Mouse (Mus musculus): Measurements from ENCODE around the gene Ankrd52. TPM values are rescaled to one million over a fixed set of nuclear protein-coding genes. Genes with fewer than 3 reads are reported as not detected.

Ankrd52 gene
- total RNA-seq, 1 experiment from 2014 or later, result 8.9 TPM

DNA sequence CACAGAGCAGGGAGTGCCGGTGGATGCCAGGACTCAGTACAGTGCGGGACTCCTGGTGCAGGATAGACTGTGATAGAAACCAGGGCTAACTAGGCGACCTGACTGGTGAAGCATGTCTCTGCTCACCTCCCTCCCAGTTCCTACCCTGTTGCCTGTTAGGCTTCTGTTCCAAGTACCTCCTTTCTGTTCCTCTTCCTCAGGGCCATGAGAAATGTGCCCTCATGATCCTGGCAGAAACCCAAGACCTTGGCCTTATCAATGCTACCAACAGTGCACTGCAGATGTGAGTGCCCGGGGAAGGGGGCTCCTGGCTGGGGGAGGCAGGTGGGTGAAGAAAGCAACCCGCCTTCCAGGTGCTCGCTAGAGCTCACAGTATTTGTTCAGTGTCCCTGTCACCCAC lies 12.7 kb downstream of the Ankrd52 start:
- no peak for ATAC-seq (replicated peaks in 1 of 2; ENCODE audit: insufficient read depth in 1 of 2, low FRiP score in 2 of 2, low TSS enrichment in 1 of 2, low read depth in 1 of 2, poor library complexity in 2 of 2, severe bottlenecking in 2 of 2)

DNA sequence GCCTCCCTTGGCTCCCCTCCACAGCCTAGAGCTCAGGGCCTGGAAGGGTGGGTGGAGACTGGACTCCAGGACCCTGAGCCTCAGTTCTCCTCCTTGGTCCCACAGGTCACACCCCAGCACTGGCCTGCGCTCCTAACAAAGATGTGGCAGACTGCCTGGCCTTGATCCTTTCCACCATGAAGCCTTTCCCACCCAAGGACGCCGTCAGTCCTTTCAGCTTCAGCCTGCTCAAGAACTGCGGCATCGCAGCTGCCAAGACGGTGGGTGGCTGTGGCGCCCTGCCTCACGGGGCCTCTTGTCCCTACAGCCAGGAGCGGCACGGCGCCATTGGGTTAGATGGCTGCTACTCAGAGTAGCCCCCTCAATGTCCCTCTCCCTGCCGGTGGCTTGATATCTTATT lies 13.5 kb downstream of the Ankrd52 start:
- ATAC-seq (replicated peaks in 1 of 2; ENCODE audit: insufficient read depth in 1 of 2, low FRiP score in 2 of 2, low TSS enrichment in 1 of 2, low read depth in 1 of 2, poor library complexity in 2 of 2, severe bottlenecking in 2 of 2), result no peak

DNA sequence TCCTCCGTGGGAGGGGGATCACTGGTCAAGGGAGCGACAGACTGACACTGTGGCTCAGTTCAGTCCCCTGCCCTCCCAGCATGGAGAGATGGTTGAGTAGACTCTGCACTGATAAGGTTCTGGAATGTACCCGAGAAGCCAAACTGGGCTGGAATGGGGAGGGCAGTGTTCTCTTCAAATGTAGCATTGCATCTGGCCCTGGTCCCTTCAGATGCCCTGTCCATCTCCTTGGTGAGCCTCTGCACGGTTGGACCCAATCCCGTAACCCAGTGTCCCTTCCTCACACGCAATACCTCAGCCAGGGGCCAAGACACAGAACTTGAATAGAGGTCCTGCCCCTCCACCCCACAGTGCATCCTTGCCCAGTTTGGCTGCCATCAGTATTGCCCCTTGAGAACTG lies 14.9 kb downstream of the Ankrd52 start:
- no peak for ATAC-seq (replicated peaks in 1 of 2; ENCODE audit: insufficient read depth in 1 of 2, low FRiP score in 2 of 2, low TSS enrichment in 1 of 2, low read depth in 1 of 2, poor library complexity in 2 of 2, severe bottlenecking in 2 of 2)

DNA sequence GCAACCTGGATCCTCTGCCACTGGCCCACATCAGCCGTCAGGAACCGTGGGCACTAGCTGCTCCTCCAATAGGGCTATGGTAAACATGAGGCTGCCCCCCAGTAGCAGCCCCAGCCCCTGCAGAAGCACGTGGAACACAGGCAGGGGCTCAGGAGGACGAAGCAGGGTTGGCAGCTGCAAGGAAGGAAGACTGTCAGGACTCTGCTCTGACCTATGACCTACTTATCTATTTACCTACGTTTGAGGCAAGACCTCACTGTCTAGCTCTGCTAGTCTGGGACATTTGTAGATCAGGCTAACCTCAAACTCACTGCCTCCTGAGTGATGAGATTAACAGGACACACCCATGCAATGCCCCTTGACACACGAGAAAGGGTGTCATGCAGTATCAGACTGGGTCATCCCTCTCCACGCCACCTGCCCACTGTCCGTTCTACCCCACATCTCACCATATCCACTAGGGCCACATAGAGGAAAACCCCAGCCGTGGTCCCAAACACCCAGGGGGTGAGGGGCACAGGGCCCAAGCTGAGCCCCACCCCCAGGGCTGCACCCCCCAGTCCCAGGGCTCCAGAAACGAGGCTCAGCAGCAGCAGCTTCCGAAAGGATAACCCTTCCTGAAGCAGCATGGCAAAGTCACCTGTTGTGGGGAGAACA lies 19.2 kb downstream of the Ankrd52 start:
- no peak for ATAC-seq (replicated peaks in 1 of 2; ENCODE audit: insufficient read depth in 1 of 2, low FRiP score in 2 of 2, low TSS enrichment in 1 of 2, low read depth in 1 of 2, poor library complexity in 2 of 2, severe bottlenecking in 2 of 2)

DNA sequence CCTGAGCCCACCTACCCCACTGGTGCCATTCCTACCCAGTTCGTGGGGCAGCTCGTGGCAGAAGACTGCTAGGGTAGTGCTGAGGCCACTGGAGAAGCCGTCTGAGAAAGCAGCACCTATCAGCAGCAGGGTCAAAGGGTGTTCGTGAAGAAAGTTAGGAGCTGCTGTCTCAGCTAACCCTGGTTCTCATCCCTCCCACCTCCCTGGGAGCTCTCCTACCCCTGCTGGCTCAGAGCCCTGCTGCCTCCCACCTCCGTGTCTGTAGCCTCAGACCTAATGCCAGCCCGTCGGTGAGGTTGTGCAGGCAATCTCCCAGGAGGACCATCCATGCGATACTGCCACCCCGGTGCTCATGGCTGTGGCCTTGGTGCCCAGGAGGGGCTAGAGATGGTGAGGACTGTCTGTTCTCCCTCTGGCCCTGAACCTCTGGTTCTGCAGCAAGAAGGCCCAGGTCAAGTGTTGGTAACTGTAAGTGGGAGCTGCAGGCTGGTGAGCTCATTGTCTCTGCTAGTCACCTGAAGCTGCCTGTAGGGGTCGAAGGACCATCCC lies 19.9 kb downstream of the Ankrd52 start:
- no peak for ATAC-seq (replicated peaks in 1 of 2; ENCODE audit: insufficient read depth in 1 of 2, low FRiP score in 2 of 2, low TSS enrichment in 1 of 2, low read depth in 1 of 2, poor library complexity in 2 of 2, severe bottlenecking in 2 of 2)

DNA sequence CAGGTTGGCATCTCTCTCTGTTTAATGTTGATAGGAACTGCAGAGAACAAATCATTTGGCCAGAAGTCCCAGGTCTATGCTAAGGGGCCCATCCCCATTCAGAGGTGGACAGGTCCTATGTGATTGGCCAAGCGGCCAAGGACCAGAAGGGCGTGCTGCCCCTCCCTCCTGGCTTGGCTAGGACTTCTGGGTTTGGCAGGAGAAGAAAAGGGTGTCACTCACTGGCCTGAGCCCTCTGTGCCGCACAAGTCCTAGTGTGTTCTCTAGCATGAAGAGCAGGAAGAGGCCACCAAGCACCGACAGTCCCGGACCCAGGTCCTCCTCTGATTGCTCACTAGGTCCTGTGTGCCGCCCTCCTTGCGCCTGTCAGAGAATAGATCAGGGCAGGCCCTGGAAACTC lies 20.6 kb downstream of the Ankrd52 start:
- ATAC-seq (replicated peaks in 1 of 2; ENCODE audit: insufficient read depth in 1 of 2, low FRiP score in 2 of 2, low TSS enrichment in 1 of 2, low read depth in 1 of 2, poor library complexity in 2 of 2, severe bottlenecking in 2 of 2), result no peak

DNA sequence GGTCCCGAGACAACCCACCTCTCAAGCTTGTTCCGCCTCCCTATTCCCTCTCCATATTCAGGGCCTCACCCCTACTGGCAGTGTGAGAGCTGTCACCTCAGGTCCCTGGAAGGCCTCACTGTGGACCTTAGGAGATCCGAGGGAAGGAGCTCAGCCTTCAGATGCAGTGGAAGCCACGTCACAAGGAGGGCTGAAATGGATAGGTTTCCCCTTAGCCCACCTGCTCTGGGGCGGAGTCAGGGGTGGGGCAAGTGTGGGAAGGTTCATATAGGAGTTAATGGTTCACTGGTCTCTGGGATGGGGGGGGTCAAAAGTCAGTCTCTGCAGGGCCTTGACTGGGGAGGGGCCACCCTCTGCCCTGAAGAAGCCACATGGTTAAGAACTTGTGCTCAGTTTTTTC lies 23.4 kb downstream of the Ankrd52 start:
- no peak for ATAC-seq (replicated peaks in 1 of 2; ENCODE audit: insufficient read depth in 1 of 2, low FRiP score in 2 of 2, low TSS enrichment in 1 of 2, low read depth in 1 of 2, poor library complexity in 2 of 2, severe bottlenecking in 2 of 2)

DNA sequence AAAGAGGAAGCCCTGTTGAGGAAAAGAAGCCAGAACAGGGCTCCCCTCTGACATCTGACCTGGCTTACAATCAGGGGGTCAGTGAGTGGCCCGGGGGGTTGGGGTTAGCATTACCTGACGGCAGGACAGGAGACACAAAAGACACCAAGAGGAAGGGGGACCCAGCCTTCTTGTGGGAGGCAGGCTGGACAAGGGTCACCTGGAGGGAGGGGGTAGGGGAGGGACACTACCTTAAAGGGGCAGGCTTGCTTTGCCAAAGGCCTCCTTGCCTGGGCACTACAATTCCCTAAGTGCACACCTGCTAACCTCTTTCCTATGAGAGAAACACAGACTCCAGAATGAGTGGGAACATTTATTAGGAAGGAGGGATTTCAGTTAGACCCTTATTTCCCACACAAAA lies 24.1 kb downstream of the Ankrd52 start, which contains the start of gene Slc39a5:
Gene Slc39a5 (minus strand): TSS at position 174 of the 400 bp plus-strand sequence.
- no peak for ATAC-seq (replicated peaks in 1 of 2; ENCODE audit: insufficient read depth in 1 of 2, low FRiP score in 2 of 2, low TSS enrichment in 1 of 2, low read depth in 1 of 2, poor library complexity in 2 of 2, severe bottlenecking in 2 of 2)

DNA sequence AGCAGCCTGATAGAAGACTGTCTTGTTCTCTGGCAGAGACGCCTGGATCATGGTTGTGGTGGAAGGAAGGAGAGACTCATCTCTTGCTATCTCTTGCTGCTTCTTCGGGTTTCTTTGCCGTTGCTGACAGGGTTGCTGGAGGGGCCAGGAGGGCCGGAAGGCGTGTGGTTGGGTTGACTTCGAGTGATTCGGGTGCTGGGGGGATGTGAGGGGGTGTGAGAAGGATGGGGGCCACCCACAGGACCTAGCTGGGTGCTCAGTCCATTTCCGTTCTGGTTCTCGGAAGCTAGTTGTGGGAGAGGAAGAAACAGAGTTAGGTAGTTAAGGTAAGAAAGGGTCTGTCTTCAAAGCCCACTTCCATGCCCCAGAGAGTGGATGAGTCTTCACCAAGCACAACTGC lies 24.7 kb downstream of the Ankrd52 start:
- no peak for ATAC-seq (replicated peaks in 1 of 2; ENCODE audit: insufficient read depth in 1 of 2, low FRiP score in 2 of 2, low TSS enrichment in 1 of 2, low read depth in 1 of 2, poor library complexity in 2 of 2, severe bottlenecking in 2 of 2)

DNA sequence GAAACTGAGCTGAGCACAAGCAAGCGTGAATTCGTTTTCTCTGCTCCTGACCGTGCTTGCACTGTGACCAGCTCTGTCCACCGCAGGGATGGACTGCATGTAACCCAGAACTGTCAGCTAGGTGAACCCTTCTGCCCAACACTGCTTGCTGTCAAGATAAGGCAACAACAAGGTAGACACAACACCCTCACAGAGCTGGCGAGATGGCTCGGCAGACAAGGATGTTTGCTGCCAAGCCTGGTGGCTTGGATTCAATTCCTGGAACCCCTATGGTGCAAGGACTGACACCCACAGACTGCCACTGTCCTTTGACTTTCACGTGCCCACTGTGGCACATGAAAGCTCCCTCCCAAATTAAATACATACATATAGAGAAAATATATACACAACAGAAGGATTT lies 27.0 kb downstream of the Ankrd52 start:
- ATAC-seq (replicated peaks in 1 of 2; ENCODE audit: insufficient read depth in 1 of 2, low FRiP score in 2 of 2, low TSS enrichment in 1 of 2, low read depth in 1 of 2, poor library complexity in 2 of 2, severe bottlenecking in 2 of 2), result no peak

DNA sequence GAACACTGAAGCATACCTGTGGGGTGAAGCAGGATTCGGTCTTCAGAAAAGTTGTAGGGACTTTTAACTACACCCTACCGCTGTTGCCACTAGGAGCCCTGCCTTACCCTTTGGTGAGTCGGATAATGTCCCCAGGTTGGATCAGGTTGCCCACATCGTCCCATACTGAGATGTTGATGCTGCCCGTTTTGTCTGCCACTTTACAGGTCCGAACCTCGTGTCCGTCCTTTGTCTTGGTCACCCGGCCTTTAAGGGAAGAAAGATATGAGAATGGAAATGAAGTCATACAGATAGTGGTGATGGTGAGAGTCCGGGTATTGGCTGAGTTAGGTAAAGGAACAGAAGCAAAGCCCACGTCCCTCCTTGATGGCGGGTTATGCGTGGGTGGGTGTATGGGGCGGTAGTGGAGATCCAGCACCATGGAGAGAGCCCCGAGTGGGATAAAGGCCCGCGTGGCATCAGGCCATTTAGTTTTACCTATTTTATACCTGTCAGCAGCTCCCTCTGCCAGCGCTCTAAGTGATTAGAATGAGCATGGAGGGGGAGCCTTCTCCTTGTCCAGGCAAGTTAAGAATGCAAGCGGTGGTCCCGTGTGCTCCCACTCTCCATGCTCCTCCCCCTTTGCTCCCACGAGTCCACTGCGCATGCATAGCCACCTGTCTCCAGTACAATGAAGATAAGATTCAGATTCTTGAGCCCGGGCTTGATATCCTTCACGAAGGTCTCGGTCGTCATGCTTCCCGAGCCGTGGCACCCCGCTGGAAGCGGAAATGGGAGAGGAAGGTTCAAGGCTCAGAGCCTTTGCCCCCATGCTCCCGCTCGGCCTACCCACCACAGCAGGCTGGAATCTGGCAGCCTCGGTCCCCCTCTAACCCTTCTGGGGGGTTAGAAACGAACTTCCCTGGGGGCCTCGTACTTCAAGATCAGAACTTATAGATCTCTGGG lies 31.9 kb downstream of the Ankrd52 start:
- ATAC-seq (replicated peaks in 1 of 2; ENCODE audit: insufficient read depth in 1 of 2, low FRiP score in 2 of 2, low TSS enrichment in 1 of 2, low read depth in 1 of 2, poor library complexity in 2 of 2, severe bottlenecking in 2 of 2), result no peak

DNA sequence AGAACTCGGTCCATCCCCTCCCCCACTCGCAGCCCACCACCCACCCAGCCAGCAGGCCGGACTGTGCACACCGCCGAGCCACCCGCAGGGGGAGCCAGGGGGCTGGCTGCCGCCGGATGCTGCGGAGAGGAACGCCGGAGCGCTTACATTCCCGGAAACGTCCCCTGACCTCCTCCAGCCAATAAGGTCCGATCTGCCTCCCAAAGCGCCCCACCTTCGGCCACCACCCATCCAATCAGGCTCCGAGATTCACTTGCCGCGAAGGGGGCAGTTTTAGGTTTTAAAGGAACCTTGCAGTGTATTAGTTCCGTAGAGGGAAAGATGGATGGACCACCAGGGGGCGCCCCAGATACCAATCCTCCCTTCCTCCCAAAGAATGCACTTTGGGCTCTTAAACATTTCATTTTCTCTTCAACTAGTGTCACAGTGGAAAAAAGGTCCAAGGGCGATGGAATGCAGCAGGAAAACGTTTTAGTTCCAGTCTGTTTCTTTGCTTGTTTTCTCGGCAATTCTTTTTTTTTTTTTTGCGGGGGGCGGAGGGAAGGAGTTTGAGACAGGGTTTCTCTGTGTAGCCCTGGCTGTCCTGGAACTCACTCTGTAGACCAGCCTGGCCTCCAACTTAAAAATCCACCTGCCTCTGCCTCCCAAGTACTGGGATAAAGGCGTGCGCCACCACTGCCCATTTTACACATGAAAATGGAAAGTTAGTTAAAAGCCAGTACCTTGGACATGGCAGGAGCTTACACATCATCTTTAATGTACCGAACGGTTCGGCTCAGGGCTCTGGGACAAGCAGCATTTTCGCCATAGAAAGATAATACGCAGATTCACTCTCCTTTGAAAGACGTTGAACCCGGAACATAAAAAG lies 33.0 kb downstream of the Ankrd52 start:
- peak; percentile 87 to 89 for ATAC-seq (replicated peaks in 1 of 2; ENCODE audit: insufficient read depth in 1 of 2, low FRiP score in 2 of 2, low TSS enrichment in 1 of 2, low read depth in 1 of 2, poor library complexity in 2 of 2, severe bottlenecking in 2 of 2)

DNA sequence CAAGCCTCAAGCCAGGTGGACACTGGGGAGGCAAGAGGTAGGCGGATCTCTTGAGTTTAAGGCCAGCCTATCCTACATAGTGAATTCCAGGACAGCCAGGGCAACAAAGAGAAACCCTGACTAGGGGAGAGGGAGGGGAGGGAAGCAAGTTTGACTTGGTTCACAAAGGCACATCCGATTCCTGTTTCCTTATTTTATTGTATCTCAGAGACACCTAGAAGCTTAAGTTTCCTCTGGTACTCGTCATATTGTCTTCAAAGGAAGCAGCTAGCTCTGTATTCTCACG lies 33.6 kb downstream of the Ankrd52 start:
- ATAC-seq (replicated peaks in 1 of 2; ENCODE audit: insufficient read depth in 1 of 2, low FRiP score in 2 of 2, low TSS enrichment in 1 of 2, low read depth in 1 of 2, poor library complexity in 2 of 2, severe bottlenecking in 2 of 2), result no peak

DNA sequence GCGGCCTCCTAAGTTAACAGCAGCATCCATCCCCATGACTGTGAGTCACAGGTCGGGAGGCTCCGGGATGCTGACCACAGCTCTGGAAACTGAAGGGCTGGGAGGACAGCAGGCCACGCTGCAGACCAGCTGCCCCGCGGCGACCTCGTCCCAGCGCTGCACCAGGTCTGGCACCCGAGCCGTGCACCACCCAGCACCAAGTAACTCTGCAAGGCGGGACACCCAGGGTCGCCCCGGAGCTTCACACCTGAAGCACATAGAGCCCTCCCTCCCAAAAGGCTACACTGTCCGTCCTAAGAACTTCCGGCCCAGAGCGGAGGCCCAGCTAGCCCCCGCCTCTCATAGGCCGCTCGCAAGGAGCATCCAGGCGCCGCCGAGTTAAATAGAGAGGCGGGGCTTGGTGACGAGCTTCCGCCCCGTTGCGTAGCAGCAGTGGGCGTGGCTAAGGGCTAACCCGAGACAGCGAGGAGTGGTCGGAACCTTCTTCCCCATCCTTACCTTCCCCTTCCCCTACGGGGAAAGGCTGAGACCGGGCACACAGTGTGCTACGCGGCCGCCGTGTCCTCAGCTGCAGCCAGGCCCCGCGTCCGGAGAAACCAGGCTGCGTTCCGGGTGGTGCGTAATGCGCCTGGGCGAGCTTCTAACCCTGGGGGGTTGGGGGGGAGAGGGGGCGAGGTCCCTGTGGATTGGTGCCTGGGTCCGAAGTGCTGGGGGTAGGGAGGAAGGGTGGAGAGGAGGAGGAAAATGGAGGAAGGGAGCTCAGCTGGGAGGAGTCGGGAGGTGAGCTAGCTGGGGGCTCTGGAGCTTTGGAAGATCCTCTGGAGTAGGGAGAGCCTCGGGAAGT lies 34.5 kb downstream of the Ankrd52 start, which contains the start of the genes Nabp2 and Rnf41:
Gene Nabp2 (minus strand): TSS at position 282 of the 844 bp plus-strand sequence.
Gene Rnf41 (plus strand): TSS at position 447 of the 844 bp plus-strand sequence.
- ATAC-seq (replicated peaks in 1 of 2; ENCODE audit: insufficient read depth in 1 of 2, low FRiP score in 2 of 2, low TSS enrichment in 1 of 2, low read depth in 1 of 2, poor library complexity in 2 of 2, severe bottlenecking in 2 of 2), result peak; percentile 86 to 87

DNA sequence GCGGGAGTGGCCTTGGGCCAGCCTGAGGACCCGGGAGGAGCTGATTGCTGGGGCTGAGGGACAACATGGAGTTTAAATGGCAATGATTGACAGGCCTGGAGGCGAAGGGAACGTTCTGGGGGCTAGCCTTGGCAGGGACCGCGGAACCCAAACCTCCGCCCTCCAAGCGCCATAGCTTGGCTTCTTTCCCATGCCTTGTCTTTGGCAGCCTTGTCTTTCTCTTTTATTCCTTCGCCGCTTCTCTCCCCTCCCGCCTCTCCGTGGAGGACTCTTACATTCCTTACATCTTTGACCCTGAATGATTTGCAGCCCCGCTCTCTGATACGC lies 35.1 kb downstream of the Ankrd52 start:
- 0 out of 4 replicates have a peak, but pooled peaks of 1 of the 2 experiments have one; percentile 0 for ATAC-seq (replicated peaks in 1 of 2; ENCODE audit: insufficient read depth in 1 of 2, low FRiP score in 2 of 2, low TSS enrichment in 1 of 2, low read depth in 1 of 2, poor library complexity in 2 of 2, severe bottlenecking in 2 of 2)

DNA sequence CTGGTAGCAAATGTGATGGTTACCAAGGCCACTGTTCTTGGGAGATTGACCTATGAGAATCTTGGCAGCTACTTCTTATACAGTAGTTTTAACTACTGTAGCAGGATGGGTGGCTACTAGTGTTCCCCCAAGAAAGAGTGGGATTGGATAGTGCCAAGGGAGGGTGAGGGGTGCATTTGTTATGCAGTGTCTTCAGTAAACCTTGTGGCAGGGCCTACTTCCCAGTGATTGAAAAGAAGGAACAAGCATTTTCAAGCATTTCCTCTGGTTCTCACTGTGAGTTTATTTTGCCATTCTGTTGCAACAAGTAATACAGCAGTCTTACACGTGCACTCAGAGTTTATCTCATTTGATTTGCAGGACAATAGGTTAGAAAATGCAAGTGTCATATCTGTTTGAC lies 35.6 kb downstream of the Ankrd52 start:
- no peak for ATAC-seq (replicated peaks in 1 of 2; ENCODE audit: insufficient read depth in 1 of 2, low FRiP score in 2 of 2, low TSS enrichment in 1 of 2, low read depth in 1 of 2, poor library complexity in 2 of 2, severe bottlenecking in 2 of 2)

DNA sequence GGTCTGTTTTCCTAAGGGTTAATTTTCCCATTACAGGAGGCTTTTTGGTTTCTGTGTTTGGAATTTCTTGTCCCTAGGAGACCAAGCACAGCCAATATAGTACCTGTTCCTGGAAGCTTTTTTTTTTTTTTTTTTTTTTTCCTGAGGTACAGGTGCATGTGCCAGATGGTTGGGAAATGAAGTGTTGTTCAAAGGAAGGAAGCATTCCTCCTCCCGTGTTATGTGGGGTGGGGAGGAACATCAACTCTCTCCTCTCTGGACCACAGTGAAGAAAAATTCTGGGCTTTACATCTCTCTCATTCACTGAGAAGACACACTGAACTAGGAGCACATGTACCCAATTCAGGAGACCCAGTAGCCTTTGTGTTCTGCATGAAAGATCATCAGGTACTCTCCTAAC lies 36.2 kb downstream of the Ankrd52 start:
- ATAC-seq (replicated peaks in 1 of 2; ENCODE audit: insufficient read depth in 1 of 2, low FRiP score in 2 of 2, low TSS enrichment in 1 of 2, low read depth in 1 of 2, poor library complexity in 2 of 2, severe bottlenecking in 2 of 2), result no peak
